Mouse (Mus musculus): ENCODE results near the gene Tmem222. TPM values are rescaled to one million over a fixed set of nuclear protein-coding genes. Genes with fewer than 3 reads are reported as not detected.

Tmem222 gene
- polyA plus RNA-seq, 1 experiment from 2014 or later = 121 TPM

DNA sequence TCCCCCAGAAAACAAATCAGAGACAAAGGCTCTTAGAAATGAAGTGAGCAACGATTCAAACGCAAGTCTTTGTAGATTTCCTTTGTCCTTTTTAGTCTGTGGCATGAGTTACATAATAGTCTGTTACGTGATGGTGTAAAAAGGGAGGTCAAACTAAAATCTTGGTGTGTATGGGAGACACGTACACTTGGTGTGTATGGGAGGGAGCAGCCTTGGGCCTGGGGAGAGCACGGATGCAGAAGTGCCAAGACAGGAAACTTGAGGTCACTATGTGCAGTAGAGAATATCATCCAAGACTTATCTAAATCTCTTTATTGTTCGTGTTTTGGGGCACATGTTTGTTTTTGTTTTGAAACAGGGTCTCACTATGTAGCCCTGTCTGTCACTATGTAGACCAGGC, 475 bp upstream of the Tmem222 start:
- Histone ChIP-seq H3K27me3 (ENCODE audit: control insufficient read depth, insufficient read depth, low read depth, low read length) (no peaks in the 10 kb centered on the region), H3K4me3 (ENCODE audit: low read depth, low read length) (peak overlapping the region; percentile 92), H3K4me2 (ENCODE audit: low read length) (peak overlapping the region; percentile 72), H3K9me3 (replicated peaks; ENCODE audit: control insufficient read depth, low read length, poor library complexity, severe bottlenecking) (no peaks in the 10 kb centered on the region), H3K4me1 (ENCODE audit: control insufficient read depth, insufficient read depth, low read length) (peaks cover 24% of the 10 kb centered on the region), H3K9ac (ENCODE audit: low read depth, low read length) (peak overlapping the region; percentile 92; the same call in 1 of the 2 replicates), H3K36me3 (ENCODE audit: control insufficient read depth, insufficient read depth, low read length) (no peaks in the 10 kb centered on the region), H3K27ac (ENCODE audit: low read length) (peak overlapping the region; percentile 92)
- no peak for ATAC-seq
- 30% methylated on average over 6 of the region's 6 CpGs for WGBS

DNA sequence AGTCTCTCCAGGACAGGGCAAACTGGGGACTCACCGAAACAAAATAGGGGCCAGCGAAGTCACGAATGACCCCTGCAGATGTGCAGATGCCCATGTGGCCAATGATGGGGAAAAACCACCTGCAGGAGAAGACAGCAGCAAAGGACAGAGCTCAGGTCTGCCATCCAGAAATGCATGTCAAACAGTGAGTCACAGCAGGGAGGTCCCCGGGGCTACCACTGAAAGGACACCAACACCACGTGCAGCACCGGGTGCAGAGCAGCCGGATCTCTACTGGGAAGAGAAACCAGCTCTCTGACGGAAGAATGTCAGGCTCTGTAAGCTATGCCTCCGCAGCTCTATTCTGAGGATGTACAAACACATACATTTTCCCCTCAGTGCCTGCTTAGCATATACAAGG, 6.7 kb downstream of the Tmem222 start:
- Histone ChIP-seq H3K27ac (ENCODE audit: low read length) (no peak overlapping the region), H3K27me3 (ENCODE audit: control insufficient read depth, insufficient read depth, low read depth, low read length) (no peaks in the 10 kb centered on the region), H3K4me2 (ENCODE audit: low read length) (no peak overlapping the region), H3K4me1 (ENCODE audit: control insufficient read depth, insufficient read depth, low read length) (peaks cover 4% of the 10 kb centered on the region), H3K9ac (ENCODE audit: low read depth, low read length) (no peak overlapping the region), H3K9me3 (replicated peaks; ENCODE audit: control insufficient read depth, low read length, poor library complexity, severe bottlenecking) (no peaks in the 10 kb centered on the region), H3K4me3 (ENCODE audit: low read depth, low read length) (no peak overlapping the region), H3K36me3 (ENCODE audit: control insufficient read depth, insufficient read depth, low read length) (peaks cover 23% of the 10 kb centered on the region)
- no peak for ATAC-seq
- 94% methylated on average over 9 of the region's 9 CpGs for WGBS

DNA sequence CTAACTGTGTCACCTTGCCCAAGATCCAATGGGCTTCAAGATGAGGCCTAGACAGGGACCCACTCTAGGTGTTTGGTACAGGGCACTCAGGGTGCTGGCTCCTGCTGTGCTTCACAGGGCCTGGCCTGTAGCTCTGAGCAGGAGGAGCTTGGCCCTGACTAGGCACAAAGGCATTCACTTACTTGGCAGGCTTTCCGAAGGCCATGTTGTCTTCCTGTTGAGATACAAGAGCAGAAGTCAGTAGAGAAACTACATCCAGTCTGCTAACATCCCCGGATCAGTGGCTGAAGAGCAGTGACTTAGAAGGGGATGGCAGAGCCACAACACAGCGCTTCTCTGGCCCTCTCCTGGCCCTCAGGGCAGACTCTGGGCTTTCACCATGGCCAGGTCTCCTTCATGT, 8.0 kb downstream of the Tmem222 start:
- ATAC-seq = no peak
- 94% methylated on average over 3 of the region's 3 CpGs for WGBS
- Histone ChIP-seq H3K27me3 (ENCODE audit: control insufficient read depth, insufficient read depth, low read depth, low read length) (no peaks in the 10 kb centered on the region), H3K9me3 (replicated peaks; ENCODE audit: control insufficient read depth, low read length, poor library complexity, severe bottlenecking) (no peaks in the 10 kb centered on the region), H3K4me3 (ENCODE audit: low read depth, low read length) (no peak overlapping the region), H3K4me2 (ENCODE audit: low read length) (no peak overlapping the region), H3K4me1 (ENCODE audit: control insufficient read depth, insufficient read depth, low read length) (no peaks in the 10 kb centered on the region), H3K9ac (ENCODE audit: low read depth, low read length) (no peak overlapping the region), H3K36me3 (ENCODE audit: control insufficient read depth, insufficient read depth, low read length) (peaks cover 36% of the 10 kb centered on the region), H3K27ac (ENCODE audit: low read length) (no peak overlapping the region)

DNA sequence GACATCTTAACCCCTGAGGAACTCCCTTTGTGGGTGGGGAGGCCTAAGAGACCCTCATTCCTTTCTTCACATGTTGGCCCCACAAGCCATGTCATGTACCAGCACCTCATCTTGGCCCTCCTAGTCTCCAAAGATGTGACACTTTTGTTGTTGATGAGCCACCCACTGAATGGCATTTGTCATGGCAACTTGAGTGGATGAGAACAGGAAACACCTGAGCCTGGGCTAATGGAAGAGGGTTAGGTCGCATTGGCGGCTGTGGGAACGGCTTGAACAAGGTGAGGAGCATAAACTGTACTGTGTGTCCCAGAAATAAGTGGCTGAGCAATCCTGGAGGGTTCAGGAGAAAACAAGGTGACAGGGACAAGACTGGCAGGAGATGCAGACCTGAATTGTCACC, 8.7 kb downstream of the Tmem222 start:
- H3K4me1 ChIP-seq (ENCODE audit: control insufficient read depth, insufficient read depth, low read length) = no peaks in the 10 kb centered on the region
- H3K4me3 ChIP-seq (ENCODE audit: low read depth, low read length) = no peak overlapping the region
- peaks cover 41% of the 10 kb centered on the region for H3K36me3 ChIP-seq (ENCODE audit: control insufficient read depth, insufficient read depth, low read length)
- no peaks in the 10 kb centered on the region for H3K9me3 ChIP-seq (replicated peaks; ENCODE audit: control insufficient read depth, low read length, poor library complexity, severe bottlenecking)
- no peak for ATAC-seq
- no peaks in the 10 kb centered on the region for H3K27me3 ChIP-seq (ENCODE audit: control insufficient read depth, insufficient read depth, low read depth, low read length)
- no peak overlapping the region for H3K27ac ChIP-seq (ENCODE audit: low read length)
- H3K9ac ChIP-seq (ENCODE audit: low read depth, low read length) = no peak overlapping the region
- WGBS = 99% methylated on average over 3 of the region's 3 CpGs
- H3K4me2 ChIP-seq (ENCODE audit: low read length) = no peak overlapping the region

DNA sequence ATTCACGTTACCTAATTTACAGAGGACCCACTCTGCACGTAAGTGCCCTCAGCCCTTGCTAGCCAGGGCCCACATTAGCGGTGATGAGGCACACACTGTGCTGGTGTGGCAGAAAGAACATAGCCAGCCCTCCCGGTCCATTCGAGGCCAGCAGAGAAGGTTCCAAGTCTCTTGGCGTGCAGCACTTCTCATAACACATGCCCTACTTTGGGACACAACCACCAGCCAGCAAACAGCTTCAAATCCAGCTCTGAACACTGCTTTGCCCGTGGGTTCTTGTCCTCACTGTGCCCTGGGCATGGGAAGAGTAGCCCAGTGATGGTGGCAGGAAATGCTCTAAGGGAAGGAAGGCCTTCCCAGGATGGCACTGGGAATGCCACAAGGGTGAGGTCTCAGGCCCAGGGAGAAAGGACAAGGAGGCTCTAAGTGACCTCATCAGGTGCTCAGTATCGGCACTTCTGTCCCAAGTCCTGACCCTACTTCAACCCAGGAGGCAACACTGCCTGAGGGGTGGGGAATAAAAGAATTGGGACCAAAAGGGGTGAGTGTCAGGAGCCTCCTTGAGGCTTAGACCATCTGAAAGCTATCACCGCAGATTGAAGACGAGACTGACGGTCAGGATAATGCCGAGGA, 11.2 kb downstream of the Tmem222 start:
- no peaks in the 10 kb centered on the region for H3K9me3 ChIP-seq (replicated peaks; ENCODE audit: control insufficient read depth, low read length, poor library complexity, severe bottlenecking)
- H3K27me3 ChIP-seq (ENCODE audit: control insufficient read depth, insufficient read depth, low read depth, low read length) = no peaks in the 10 kb centered on the region
- peaks cover 45% of the 10 kb centered on the region for H3K36me3 ChIP-seq (ENCODE audit: control insufficient read depth, insufficient read depth, low read length)
- H3K4me2 ChIP-seq (ENCODE audit: low read length) = no peak overlapping the region
- ATAC-seq = no peak
- no peaks in the 10 kb centered on the region for H3K4me1 ChIP-seq (ENCODE audit: control insufficient read depth, insufficient read depth, low read length)
- 95% methylated on average over 12 of the region's 12 CpGs for WGBS
- H3K9ac ChIP-seq (ENCODE audit: low read depth, low read length) = no peak overlapping the region
- H3K4me3 ChIP-seq (ENCODE audit: low read depth, low read length) = no peak overlapping the region
- no peak overlapping the region for H3K27ac ChIP-seq (ENCODE audit: low read length)

DNA sequence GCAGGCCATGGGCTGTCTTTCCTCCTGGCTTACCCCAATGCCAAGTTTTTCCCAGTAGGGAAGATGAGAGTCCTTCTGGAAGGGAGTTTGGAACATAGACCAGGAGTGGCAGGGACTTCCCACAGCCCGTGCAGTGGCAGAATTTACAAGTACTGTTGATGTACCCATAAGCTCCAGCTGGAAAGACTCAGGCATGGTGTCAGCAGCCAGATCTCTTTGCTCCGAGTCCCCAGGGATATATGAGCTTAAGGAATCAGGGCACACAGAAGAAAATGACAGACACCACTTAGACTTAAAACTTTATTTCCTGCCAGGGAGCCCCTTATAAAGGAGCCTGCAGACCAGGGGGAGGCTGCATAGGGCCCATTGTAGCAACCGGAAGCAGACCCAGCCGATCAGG, 11.8 kb downstream of the Tmem222 start:
- no peak overlapping the region for H3K27ac ChIP-seq (ENCODE audit: low read length)
- no peaks in the 10 kb centered on the region for H3K9me3 ChIP-seq (replicated peaks; ENCODE audit: control insufficient read depth, low read length, poor library complexity, severe bottlenecking)
- no peaks in the 10 kb centered on the region for H3K4me1 ChIP-seq (ENCODE audit: control insufficient read depth, insufficient read depth, low read length)
- no peaks in the 10 kb centered on the region for H3K27me3 ChIP-seq (ENCODE audit: control insufficient read depth, insufficient read depth, low read depth, low read length)
- WGBS = 94% methylated on average over 4 of the region's 4 CpGs
- ATAC-seq = no peak
- no peak overlapping the region for H3K4me3 ChIP-seq (ENCODE audit: low read depth, low read length)
- no peak overlapping the region for H3K4me2 ChIP-seq (ENCODE audit: low read length)
- peaks cover 45% of the 10 kb centered on the region for H3K36me3 ChIP-seq (ENCODE audit: control insufficient read depth, insufficient read depth, low read length)
- H3K9ac ChIP-seq (ENCODE audit: low read depth, low read length) = no peak overlapping the region

DNA sequence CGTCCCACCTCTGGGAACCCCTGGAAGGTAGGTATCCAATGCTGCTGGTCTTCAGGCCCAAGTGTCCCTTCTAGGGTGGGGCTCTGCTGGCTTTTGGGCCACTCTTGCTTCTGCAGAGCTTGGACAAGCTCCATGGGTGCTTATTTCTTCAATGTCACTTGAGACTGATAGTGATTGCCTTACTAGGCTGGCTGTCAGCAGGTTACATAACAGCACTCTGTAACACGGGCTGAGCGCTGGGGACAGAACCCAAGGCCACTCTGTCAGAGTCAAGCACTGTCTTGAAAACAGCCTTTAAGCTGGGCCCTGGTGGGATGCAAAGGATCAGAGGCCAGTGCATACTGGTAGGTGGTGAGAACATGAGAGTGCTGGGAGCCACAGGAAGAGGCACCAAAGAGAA, 12.3 kb downstream of the Tmem222 start:
- H3K9ac ChIP-seq (ENCODE audit: low read depth, low read length) = no peak overlapping the region
- no peak overlapping the region for H3K4me2 ChIP-seq (ENCODE audit: low read length)
- no peak overlapping the region for H3K4me3 ChIP-seq (ENCODE audit: low read depth, low read length)
- ATAC-seq = no peak
- H3K9me3 ChIP-seq (replicated peaks; ENCODE audit: control insufficient read depth, low read length, poor library complexity, severe bottlenecking) = no peaks in the 10 kb centered on the region
- no peaks in the 10 kb centered on the region for H3K4me1 ChIP-seq (ENCODE audit: control insufficient read depth, insufficient read depth, low read length)
- no peaks in the 10 kb centered on the region for H3K27me3 ChIP-seq (ENCODE audit: control insufficient read depth, insufficient read depth, low read depth, low read length)
- H3K36me3 ChIP-seq (ENCODE audit: control insufficient read depth, insufficient read depth, low read length) = peaks cover 45% of the 10 kb centered on the region
- no peak overlapping the region for H3K27ac ChIP-seq (ENCODE audit: low read length)
- WGBS = 99% methylated on average over 3 of the region's 3 CpGs

DNA sequence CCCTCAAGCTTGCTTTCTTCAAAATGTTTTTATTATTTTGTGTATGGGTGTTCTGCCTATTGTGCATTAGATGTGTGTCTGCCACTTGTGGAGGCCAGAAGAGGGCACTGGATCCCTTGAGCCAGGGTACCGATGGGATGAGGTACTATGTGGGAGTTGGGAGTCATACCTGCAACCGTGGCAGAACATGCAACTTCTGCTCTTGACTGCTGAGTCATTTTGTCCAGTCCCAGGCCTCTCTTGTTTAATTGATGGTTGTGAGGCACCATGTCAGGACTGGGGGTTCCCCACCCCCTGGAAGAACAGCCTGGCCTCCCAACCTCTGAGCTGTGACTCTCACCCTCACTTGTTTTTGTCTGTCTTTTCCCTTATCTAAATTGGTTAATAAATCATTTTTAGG, 13.0 kb downstream of the Tmem222 start:
- H3K9ac ChIP-seq (ENCODE audit: low read depth, low read length) = no peak overlapping the region
- H3K4me3 ChIP-seq (ENCODE audit: low read depth, low read length) = no peak overlapping the region
- H3K36me3 ChIP-seq (ENCODE audit: control insufficient read depth, insufficient read depth, low read length) = peaks cover 45% of the 10 kb centered on the region
- no peak for ATAC-seq
- H3K27ac ChIP-seq (ENCODE audit: low read length) = no peak overlapping the region
- H3K4me2 ChIP-seq (ENCODE audit: low read length) = no peak overlapping the region
- 98% methylated on average over 2 of the region's 2 CpGs for WGBS
- H3K9me3 ChIP-seq (replicated peaks; ENCODE audit: control insufficient read depth, low read length, poor library complexity, severe bottlenecking) = no peaks in the 10 kb centered on the region
- H3K4me1 ChIP-seq (ENCODE audit: control insufficient read depth, insufficient read depth, low read length) = no peaks in the 10 kb centered on the region
- H3K27me3 ChIP-seq (ENCODE audit: control insufficient read depth, insufficient read depth, low read depth, low read length) = no peaks in the 10 kb centered on the region

DNA sequence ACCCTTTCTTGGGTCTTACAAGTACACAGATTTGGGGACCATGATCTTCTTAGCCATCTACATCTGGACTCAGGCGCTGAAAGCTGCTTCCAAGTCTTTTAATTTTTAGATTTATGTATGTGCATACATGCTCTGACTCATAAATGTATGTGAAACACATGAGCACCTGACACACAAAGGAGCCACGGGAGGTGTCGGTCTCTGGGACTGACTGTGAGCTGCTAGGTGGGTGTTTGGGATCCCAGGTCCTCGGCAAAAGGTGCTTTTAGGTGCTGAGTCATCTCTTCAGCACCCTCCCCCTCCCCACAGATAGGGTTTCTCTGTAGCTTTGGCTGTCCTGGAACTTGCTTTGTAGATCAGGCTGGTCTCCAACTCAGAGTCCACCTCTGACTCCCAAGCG, 13.8 kb downstream of the Tmem222 start:
- 96% methylated on average over 5 of the region's 5 CpGs for WGBS
- ATAC-seq = no peak
- no peak overlapping the region for H3K27ac ChIP-seq (ENCODE audit: low read length)
- H3K4me1 ChIP-seq (ENCODE audit: control insufficient read depth, insufficient read depth, low read length) = no peaks in the 10 kb centered on the region
- H3K9me3 ChIP-seq (replicated peaks; ENCODE audit: control insufficient read depth, low read length, poor library complexity, severe bottlenecking) = no peaks in the 10 kb centered on the region
- peaks cover 45% of the 10 kb centered on the region for H3K36me3 ChIP-seq (ENCODE audit: control insufficient read depth, insufficient read depth, low read length)
- no peaks in the 10 kb centered on the region for H3K27me3 ChIP-seq (ENCODE audit: control insufficient read depth, insufficient read depth, low read depth, low read length)
- no peak overlapping the region for H3K9ac ChIP-seq (ENCODE audit: low read depth, low read length)
- H3K4me2 ChIP-seq (ENCODE audit: low read length) = no peak overlapping the region
- no peak overlapping the region for H3K4me3 ChIP-seq (ENCODE audit: low read depth, low read length)

Measured in midbrain, embryonic 16.5 days (tissue).